Mouse (Mus musculus): Measurements from ENCODE around the gene Mcm7.
A peak's percentile ranks its signal among the peaks of the same experiment; 100 is the strongest.

Gene Mcm7

DNA sequence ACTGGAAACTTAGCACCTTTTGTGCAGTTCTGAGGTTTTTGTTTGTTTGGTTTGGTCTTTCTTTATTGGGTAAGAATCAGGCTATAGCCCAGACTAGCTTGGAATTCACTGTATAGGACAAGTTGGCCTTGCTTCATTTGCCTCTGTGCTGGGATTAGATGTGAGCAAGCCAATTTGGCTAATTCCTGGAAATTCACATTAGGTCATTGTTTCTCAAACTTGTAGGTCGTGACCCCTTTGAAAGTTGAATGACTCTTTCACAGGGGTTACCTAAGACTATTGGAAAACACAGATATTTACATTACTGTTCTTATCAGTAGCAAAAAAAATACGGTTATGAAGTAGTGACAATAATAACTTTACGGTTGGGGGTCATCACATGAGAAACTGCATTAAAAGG, 17.8 kb downstream of the Mcm7 start:
- DNase-seq, result no peak

DNA sequence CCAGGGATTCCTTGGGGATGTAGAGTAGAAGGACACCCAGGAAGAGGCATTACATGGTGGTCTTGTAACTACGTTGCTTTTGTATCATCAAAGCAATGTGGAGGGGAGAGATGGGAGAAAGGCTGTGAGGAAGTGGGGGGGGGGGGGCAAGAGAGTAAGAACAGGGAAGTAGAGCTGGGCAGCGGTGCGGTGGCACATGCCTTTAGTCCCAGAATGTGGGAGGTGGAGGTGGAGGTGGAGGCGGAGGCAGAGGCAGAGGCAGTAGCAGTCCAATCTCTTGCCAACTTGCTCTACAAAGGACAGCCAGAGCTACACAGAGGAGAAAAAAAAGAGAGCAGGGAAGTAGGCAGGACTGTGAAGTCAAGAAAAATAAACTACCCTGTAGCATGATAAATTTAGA, 33.6 kb downstream of the Mcm7 start:
- no peak for DNase-seq

DNA sequence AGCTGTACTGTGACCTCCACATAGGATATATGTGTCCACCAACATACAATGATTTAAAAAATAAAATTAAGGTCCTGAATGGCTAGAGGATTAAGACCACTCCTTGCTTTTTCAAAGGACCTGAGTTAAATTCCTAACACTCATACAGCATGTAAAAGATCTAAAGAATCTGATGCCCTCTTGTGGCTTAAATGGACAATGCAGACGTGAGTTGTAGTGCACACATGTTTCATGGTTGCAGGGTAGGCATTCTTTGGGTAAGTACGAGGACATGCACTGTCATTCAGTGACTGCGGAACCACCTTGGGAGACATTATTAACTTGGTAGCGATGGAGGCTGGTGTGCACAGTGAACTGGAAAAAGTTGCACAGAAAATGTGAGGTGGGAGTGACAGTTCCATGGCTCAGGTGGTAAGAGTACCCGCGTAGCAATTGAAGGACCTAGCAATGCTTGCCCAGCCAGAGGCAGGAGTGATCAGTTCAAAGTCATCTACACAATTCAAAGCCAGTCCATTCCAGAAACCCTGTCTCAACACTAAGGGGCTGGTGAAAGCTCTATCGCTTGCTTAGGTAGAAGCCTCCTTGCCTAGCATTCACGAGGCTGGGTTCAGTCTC, 34.2 kb downstream of the Mcm7 start:
- peak; percentile 8 for DNase-seq

DNA sequence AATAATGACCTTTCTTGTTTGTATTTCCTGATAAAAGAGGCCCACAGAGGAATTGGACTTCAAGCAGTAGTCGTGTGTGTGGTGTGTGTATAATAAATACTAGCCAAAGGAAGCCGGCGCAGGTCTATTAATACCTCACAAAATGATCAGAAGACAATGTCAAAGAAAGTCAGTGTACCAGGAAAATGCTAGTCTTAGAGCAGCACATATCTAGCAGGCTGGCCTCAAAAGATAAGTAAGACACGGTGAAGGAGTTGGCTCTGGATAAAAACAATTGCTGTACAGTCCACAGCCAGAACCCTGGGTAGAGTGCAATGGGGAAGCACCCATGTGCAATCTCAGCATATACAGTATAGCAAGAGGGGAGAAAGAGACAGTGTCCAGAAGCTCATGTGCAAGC, 35.0 kb downstream of the Mcm7 start:
- no peak for DNase-seq

DNA sequence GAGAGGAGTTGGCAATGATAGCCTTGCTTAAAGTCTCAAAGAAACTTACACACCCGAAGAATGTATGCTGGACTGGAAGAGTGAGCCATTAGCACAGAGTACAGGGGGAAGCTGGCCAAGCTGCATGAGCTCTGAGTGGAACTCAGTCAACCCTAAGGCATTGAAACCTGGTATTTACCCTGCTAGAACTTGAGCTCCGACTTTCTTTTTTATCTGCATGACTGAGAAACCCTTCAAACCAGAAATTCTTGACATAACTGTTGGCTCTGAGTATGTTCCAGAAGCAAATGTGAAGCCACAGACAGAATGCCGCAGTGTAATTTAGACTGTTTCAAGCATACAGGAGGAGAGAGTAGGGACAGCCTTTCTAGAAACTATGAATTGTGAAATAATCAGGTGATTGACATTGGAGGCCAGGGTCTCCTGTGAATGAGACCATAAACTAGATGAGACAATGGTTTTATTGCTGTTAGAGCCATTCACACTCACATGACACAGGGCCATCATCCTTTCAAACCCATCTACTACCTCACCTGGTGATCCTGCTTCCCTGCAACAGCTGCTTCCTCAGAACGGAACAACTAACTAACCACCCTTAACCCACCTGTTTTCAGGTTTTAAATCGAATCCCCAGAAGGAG, 39.7 kb downstream of the Mcm7 start:
- no peak for DNase-seq

DNA sequence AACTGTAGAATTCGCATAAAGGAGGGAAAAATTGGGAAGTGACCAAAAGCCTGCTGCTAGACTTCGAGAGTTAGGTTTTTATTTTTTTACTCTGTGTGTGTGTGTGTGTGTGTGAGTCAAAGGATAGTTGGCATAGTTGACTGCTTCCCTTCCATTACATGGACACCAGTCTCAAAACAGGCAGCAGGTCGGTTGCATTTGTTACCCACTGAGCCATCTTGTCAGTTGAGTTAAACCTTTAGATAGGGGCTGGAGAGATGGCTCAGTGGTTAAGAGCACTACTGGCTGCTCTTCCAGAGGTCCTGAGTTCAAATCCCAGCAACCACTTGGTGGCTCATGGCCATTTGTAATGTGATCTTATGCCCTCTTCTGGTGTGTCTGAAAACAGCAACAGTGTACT, 54.2 kb downstream of the Mcm7 start:
- no peak for DNase-seq

DNA sequence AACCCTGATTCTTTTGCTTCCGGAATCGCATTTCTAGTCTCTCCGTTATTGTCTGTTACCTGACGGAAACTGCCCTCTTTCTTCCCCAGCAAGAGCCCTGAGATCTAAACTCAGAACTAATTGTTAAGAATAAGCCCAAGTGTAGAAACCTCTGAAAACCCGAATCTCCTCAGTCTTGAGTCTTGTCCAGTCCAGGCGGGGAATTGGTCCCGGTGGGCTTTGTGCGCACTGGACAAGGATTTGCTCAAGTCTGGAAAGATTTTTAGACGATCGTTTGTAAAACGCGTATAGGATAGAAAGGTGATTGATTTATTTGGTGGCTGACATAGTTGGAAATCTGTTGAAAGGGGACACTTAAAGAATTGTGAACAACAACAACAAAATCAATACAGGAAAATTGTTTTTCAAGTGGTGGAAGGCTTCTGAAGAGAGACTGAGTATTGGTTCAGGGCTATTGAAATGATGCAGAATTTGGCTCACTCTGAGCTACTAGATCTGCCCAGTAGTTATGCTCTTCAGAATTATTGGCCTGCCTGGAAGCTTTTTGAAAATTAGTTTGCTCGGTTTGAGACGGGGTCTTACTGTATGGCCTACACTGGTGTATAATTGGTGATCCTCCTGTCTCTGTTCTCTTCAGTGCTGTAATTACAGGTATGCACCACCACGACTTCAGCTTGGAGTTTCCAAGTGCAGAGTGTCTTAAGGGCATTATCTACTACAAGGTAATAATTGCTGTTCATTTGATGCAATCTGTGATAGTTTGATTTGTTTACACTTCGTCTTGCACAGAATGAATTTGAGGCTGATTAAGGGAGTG, 54.8 kb downstream of the Mcm7 start:
- DNase-seq, result no peak

DNA sequence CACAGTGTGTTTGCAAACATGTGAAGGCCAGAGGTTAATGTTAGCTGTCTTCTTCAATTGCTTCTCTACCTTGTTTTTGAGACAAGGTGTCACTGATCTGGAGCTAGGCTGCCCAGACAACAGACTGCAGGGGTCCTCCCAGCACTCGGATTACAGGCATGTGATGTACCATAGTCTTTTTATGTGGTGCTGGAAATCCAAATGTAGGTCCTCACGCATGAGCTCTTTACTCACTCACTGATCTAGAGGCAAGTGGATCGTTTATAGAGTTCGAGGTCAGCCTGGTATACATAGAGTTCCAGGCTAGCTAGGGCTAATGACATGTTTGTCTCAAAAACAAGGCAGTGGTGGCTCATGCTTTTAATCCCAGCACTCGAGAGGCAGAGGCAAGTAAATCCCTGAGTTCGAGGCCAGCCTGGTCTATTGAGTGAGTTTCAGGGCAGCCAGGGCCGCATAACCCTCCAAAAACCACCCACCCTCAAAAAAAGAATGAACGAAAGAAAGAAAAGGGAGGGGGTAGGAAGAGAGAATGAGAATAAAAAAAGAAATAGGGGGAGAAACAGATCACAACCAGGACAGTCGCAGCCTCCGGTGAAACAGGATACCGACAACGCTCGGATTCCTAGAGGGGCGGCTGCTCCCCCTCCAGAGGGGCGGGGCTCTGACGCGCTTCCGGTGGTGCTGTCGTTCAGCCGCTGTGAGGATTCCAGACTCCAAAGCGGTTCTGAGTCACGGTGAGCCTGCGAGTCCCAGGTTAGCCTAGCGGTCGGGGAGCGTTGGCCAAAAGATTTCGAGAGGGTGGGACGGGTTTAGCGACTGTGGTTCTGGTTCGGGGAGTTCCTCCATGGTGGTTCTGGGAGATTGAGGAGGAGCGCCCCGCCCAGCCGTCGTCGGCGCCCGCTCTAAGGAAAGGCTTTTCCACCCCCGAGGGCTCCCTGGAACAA, 55.7 kb downstream of the Mcm7 start, which contains the start of gene Zscan21:
Gene Zscan21 (plus strand): TSS at position 649 of the 944 bp plus-strand sequence.
- DNase-seq, result peak; percentile 84
